Mouse (Mus musculus) lung, postnatal 0 days (tissue): ENCODE data around the gene Zyx.

Experiments used
- CTCF ChIP-seq: IDR thresholded peaks from 2 replicates; pipeline ENCODE4 v1.5.1; 2016; ENCODE audit warnings: antibody characterized with exemption, mild to moderate bottlenecking
- EP300 ChIP-seq: IDR thresholded peaks from 2 replicates; pipeline ENCODE4 v1.6.1; 2016; ENCODE audit warnings: antibody characterized with exemption, mild to moderate bottlenecking, control low read depth

GRCm38 (mm10) chr6:42330216-42330615 lies 19.2 kb upstream of the Zyx start:
- no peak for TF ChIP-seq EP300
- TF ChIP-seq CTCF: no peak
